Mouse (Mus musculus) hindbrain, embryonic 15.5 days (tissue): ENCODE data around the gene Btbd19. TPM values are rescaled to one million over a fixed set of nuclear protein-coding genes. Genes with fewer than 3 reads are reported as not detected.

ENCODE experiments used
- ATAC-seq: fragments of 200-750 bp; cut with Nextera tagmentation; 2 replicates; pipeline ENCODE4 v1.8.0; 2017; ENCODE audit warnings: low read depth, moderate number of reproducible peaks, moderate TSS enrichment; ENCODE audit not compliant: low FRiP score
- H3K27ac ChIP-seq: fragments of 300-500 bp; sonication (generic); replicated peaks from 2 replicates; pipeline ENCODE4 v1.5.1; 2015; ENCODE audit warnings: mild to moderate bottlenecking, inconsistent platforms
- H3K27me3 ChIP-seq: fragments of 300-500 bp; sonication (generic); 2 replicates; pipeline ENCODE4 v1.6.1; 2015; ENCODE audit warnings: control low read depth, inconsistent platforms
- H3K36me3 ChIP-seq: fragments of 300-500 bp; sonication (generic); 2 replicates; pipeline ENCODE4 v1.6.1; 2015; ENCODE audit warnings: control low read depth, inconsistent platforms
- H3K4me1 ChIP-seq: fragments of 300-500 bp; sonication (generic); replicated peaks from 2 replicates; pipeline ENCODE4 v1.6.1; 2015; ENCODE audit warnings: control low read depth, inconsistent platforms
- H3K4me2 ChIP-seq: fragments of 300-500 bp; sonication (generic); 2 replicates; pipeline ENCODE4 v1.6.1; 2015; ENCODE audit warnings: moderate library complexity, mild to moderate bottlenecking, inconsistent platforms
- H3K4me3 ChIP-seq: fragments of 300-500 bp; sonication (generic); 2 replicates; pipeline ENCODE4 v1.5.1; 2015; ENCODE audit warnings: mild to moderate bottlenecking, inconsistent platforms
- H3K9ac ChIP-seq: fragments of 300-500 bp; sonication (generic); 2 replicates; pipeline ENCODE4 v1.6.1; 2015; ENCODE audit warnings: inconsistent platforms
- H3K9me3 ChIP-seq: fragments of 300-500 bp; sonication (generic); 2 replicates; pipeline ENCODE4 v1.6.1; 2016; ENCODE audit warnings: control low read depth, inconsistent platforms
- WGBS: fragments of 180-500 bp; shearing (Covaris S2); methylation state at CpG from one replicate; pipeline ENCODE4 v1.1.7; 2015; 5-methylcytosine and 5-hydroxymethylcytosine counted together
- microRNA-seq: library from miRNA; unstranded; fragments of <30 nt; microRNA quantifications from one replicate; pipeline ENCODE4, GENCODE M21; 2016
- polyA plus RNA-seq: library from polyadenylated mRNA; unstranded; fragments of >200 nt; fragmentation: Nextera tagmentation; extraction: Ambion mirVana; gene quantifications from 2 replicates; pipeline ENCODE4 v1.2.1, GENCODE M21; 2015

Gene Btbd19
- polyA plus RNA-seq, 1 experiment from 2014 or later, result 4.7 TPM

DNA sequence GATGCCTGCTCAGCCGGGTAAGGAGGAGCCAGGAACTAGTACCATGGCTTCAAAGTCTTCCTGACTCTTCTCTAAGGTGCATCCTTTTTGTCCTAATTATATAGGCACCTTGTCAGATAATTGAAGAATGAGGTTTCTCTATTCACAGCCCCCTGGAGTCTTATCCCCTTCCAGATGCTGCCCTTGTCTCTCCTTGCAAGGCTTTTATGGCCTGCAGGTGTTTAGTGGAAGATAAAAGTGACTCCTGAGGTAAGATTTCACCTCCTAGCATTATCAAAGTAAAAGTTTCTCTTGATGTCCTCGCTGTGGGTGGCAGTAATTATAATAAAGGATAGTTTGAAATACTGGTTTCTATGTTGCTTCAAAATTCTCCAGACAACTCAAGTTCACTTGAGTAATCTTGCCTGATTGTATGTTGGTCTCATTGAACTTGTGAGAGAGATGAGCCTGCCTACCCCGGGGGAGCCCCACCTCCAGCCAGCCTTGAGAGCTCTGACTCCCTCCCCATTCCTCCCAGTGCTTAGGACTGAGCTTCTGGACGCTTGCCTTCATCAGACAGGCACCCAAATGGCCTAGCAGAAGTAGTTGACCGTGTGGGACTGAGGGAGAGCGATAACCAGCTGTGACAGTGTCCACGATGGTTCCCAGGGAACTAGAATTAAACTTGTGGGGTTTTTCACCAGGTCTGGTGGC, 37.4 kb downstream of the Btbd19 start:
- no peak for ATAC-seq
- Histone ChIP-seq H3K27me3 (no peaks in the 10 kb centered on the region), H3K36me3 (peaks cover 13% of the 10 kb centered on the region; the same call in 1 of the 2 replicates), H3K9ac (no peak overlapping the region), H3K9me3 (no peaks in the 10 kb centered on the region), H3K27ac (no peak overlapping the region), H3K4me1 (no peaks in the 10 kb centered on the region), H3K4me3 (no peak overlapping the region), H3K4me2 (no peak overlapping the region)
- 83% methylated on average over 7 of the region's 7 CpGs for WGBS

DNA sequence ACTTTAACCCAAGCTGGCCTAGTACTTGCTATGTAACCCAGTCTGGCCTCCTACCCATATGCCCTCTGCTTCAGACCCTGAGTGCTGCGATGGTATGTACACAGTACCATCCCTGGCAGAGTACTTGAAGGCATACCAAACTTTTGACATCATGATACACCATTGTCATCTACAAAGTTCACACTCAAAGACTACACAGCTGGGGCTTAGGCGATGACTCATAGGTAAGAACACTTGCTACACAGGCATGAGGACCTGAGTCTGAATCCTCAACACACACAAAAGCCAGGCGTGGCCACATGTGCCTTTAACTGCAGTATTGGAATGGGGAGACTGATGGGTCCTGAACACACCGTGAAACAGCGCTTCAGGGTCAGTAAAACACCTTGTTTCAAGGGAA, 54.3 kb downstream of the Btbd19 start:
- H3K4me3 ChIP-seq, result no peak overlapping the region
- no peaks in the 10 kb centered on the region for H3K4me1 ChIP-seq
- no peak overlapping the region for H3K4me2 ChIP-seq
- WGBS, result 97% methylated on average over 5 of the region's 5 CpGs
- ATAC-seq, result no peak
- H3K36me3 ChIP-seq, result peaks cover 73% of the 10 kb centered on the region
- H3K27ac ChIP-seq, result no peak overlapping the region
- H3K9ac ChIP-seq, result no peak overlapping the region
- no peaks in the 10 kb centered on the region for H3K27me3 ChIP-seq
- H3K9me3 ChIP-seq, result no peaks in the 10 kb centered on the region

DNA sequence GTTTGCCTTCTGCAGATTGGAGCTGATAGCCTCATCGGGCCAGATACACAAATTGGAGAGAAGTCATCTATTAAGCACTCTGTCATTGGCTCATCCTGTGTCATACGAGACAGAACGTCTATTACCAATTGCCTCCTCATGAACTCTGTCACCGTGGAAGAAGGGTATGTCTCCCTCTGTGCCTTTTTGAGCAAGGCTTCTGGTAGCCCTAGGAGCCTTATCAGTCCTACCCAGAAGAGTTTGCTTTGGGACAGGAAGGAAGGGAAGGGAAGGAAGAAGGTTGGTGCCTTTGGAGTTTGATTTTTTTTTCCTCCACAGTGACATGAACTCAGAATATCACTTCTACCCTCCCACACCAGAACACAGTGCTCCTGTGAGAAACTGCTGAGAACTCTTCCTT, 54.9 kb downstream of the Btbd19 start:
- Histone ChIP-seq H3K9me3 (no peaks in the 10 kb centered on the region), H3K27me3 (no peaks in the 10 kb centered on the region), H3K27ac (no peak overlapping the region), H3K4me3 (no peak overlapping the region), H3K4me2 (no peak overlapping the region), H3K4me1 (no peaks in the 10 kb centered on the region), H3K36me3 (peaks cover 71% of the 10 kb centered on the region), H3K9ac (no peak overlapping the region)
- 95% methylated on average over 4 of the region's 4 CpGs for WGBS
- no peak for ATAC-seq

DNA sequence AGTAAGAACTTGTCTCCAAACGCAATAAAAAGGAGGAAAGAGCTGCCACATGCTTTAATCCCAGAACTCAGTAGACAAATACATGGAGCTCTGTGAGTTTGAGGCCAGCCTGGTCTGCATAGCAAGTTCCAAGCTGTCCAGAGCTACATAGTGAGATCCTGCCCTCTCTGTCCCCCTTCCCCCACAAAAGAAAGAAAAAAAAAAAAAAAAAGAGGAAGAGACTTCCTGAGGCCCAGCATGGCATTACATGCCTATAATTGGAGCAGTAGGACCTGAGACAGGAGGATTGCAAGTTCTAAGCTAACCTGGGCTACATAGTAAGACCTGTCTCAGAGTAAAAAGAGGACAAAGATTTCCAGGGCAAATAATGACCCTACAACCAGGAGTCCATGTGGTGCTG, 55.9 kb downstream of the Btbd19 start:
- H3K9me3 ChIP-seq, result no peaks in the 10 kb centered on the region
- no peak for ATAC-seq
- H3K27me3 ChIP-seq, result no peaks in the 10 kb centered on the region
- 89% methylated on average over 1 of the region's 1 CpGs for WGBS
- H3K4me3 ChIP-seq, result no peak overlapping the region
- H3K27ac ChIP-seq, result no peak overlapping the region
- H3K4me1 ChIP-seq, result no peaks in the 10 kb centered on the region
- H3K9ac ChIP-seq, result no peak overlapping the region
- peaks cover 77% of the 10 kb centered on the region for H3K36me3 ChIP-seq
- no peak overlapping the region for H3K4me2 ChIP-seq

Small RNA genes within 50 kb of the gene (microRNA-seq; reads per million reads assigned to microRNA genes)
- gene Gm22398, result not detected

Other genes with a start within 250 kb of the Btbd19 start
- 5.2 and 5.4 TPM in 2 replicates for gene Zswim5, start 248.3 kb downstream of the Btbd19 start, polyA plus RNA-seq
- 56.6 and 59.4 TPM in 2 replicates for gene Urod, start 131.3 kb downstream of the Btbd19 start, polyA plus RNA-seq
- gene Hectd3, start 130.4 kb downstream of the Btbd19 start, polyA plus RNA-seq, result 25.3 and 30.1 TPM in 2 replicates
- 43.8 and 46.8 TPM in 2 replicates for gene Eif2b3, start 106.3 kb downstream of the Btbd19 start, polyA plus RNA-seq
- 7.3 and 8.0 TPM in 2 replicates for gene Ptch2, start 29.6 kb downstream of the Btbd19 start, polyA plus RNA-seq
- 0.31 and 1.1 TPM in 2 replicates for gene Tctex1d4, start 1.1 kb upstream of the Btbd19 start, polyA plus RNA-seq
- gene Plk3, start 8.2 kb upstream of the Btbd19 start, polyA plus RNA-seq, result 24.9 and 25.0 TPM in 2 replicates
- gene Rps8, start 30.5 kb upstream of the Btbd19 start, polyA plus RNA-seq, result 468 and 502 TPM in 2 replicates
- 12.9 and 14.4 TPM in 2 replicates for gene Kif2c, start 56.9 kb upstream of the Btbd19 start, polyA plus RNA-seq
- 9.1 and 9.6 TPM in 2 replicates for gene Tmem53, start 126.2 kb upstream of the Btbd19 start, polyA plus RNA-seq
- gene Armh1, start 126.4 kb upstream of the Btbd19 start, polyA plus RNA-seq, result 1.5 and 1.8 TPM in 2 replicates